Mouse (Mus musculus): Measurements from ENCODE around the gene Lmod2.

Lmod2 gene

DNA sequence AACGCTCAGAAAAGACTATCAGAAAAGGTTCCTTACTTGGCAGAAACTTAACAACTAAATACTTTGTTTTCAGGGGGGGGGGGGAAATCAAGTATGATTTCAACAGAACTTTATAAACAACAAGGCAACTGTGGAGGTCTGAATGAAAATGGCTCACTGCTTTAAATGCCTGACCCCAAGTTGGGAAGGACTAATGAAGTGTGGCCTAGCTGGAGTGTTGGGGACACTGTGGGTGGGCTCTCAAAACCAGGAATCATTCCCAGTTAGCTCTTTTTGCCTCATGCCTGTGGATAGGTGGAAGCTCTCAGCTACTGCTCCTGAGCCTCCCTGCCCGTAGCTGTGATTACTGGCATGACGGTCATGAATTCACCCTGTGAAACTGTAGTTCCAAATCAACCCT, 36.5 kb downstream of the Lmod2 start:
- in situ Hi-C loops (cut with MboI; ENCODE audit: low sequenced_read_pairs): no loop called here

DNA sequence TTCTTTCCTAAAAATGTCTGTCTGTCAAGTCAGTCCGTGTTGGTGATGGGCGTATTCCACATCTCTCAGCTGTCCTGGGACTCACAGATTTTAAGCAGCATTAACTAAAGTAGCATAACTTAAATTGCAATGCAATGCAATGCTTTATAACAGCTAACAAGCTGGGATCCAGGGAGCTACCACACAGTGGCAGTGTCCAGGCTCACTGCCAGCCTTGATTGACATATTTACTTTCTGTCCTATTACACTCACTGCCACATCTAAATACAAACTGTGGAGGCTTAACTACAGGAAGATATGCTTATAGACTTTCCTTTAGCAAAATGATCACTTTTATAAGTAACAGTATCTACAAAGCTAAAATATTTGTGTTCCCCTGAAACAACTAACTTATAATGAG, 38.3 kb downstream of the Lmod2 start:
- in situ Hi-C loops (cut with MboI; ENCODE audit: low sequenced_read_pairs): no loop called here

- in situ Hi-C loops (cut with MboI; ENCODE audit: low sequenced_read_pairs): no loop called here
These were observed 43.7 kb downstream of the Lmod2 start for GRCm38 (mm10) chr6:24641286-24641685.

GRCm38 (mm10) chr6:24642161-24642560, 44.6 kb downstream of the Lmod2 start:
- in situ Hi-C loops (cut with MboI; ENCODE audit: low sequenced_read_pairs): no loop called here

GRCm38 (mm10) chr6:24642960-24643359, 45.4 kb downstream of the Lmod2 start:
- in situ Hi-C loops (cut with MboI; ENCODE audit: low sequenced_read_pairs): no loop called here

DNA sequence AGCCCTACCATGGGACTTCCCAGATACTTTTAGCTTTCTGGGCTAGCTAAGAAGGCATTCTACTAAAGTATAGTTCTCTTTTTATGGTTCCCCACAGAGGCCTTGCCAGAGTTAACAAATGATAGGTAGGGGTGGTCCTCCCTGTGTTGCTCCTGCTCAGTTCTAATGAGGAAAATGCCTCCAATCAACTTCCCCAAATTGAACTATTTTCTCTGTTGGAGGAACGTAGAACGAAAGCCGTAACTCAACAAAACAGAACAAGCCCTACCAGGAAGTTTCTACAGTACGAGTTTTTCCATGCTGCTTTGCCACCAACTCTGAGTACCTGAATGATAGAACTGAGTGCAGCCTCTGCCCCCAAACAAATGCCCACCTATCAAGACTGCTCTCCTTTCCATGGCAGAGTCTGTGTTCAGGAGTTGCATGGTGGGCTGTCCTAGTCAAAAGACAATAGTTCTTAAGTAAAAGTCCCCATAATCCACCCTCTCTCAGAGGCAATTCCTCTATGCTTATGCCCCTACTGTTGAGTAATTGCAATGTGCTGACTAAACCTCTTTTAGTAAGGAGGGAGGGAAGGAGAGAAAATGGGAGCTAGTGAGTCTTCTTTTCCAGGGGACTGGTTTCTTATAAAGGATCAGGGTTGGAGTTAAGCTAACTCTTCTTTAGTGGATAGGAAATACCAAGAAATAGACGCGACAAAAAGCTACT, 47.9 kb downstream of the Lmod2 start:
- in situ Hi-C loops (cut with MboI; ENCODE audit: low sequenced_read_pairs): no loop called here

- in situ Hi-C loops (cut with MboI; ENCODE audit: low sequenced_read_pairs): no loop called here
These were observed 49.6 kb downstream of the Lmod2 start for GRCm38 (mm10) chr6:24647103-24647691.

GRCm38 (mm10) chr6:24648403-24648802, 50.8 kb downstream of the Lmod2 start:
- in situ Hi-C loops (cut with MboI; ENCODE audit: low sequenced_read_pairs): no loop called here

DNA sequence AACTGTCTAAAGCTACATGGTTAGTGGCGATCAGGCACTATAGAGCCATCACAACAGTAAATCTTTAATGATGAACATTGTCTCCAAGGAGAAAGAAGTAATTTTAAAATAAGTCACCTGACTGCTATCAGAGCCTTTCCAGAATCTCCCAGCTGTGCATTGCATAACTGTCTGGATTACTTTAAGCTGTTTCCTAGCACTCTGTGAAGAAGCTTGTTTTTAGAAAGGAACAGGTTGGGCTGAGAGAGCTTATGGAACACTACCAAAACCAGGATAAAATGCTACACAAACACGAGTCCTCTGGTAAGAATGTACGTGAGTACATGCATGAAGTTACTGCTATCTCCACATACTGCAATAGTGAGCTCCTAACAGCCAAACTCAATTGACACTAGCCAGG, 53.2 kb downstream of the Lmod2 start:
- in situ Hi-C loops (cut with MboI; ENCODE audit: low sequenced_read_pairs): no loop called here

- in situ Hi-C loops (cut with MboI; ENCODE audit: low sequenced_read_pairs): no loop called here
These were observed 54.0 kb downstream of the Lmod2 start for GRCm38 (mm10) chr6:24651538-24651937.

Data from CH12F3 (cell line).